Mouse (Mus musculus) spleen, adult 2 months (tissue): ENCODE measurements around the gene Rad51b. TPM values are rescaled to one million over a fixed set of nuclear protein-coding genes. Genes with fewer than 3 reads are reported as not detected.

ENCODE experiments used
- DNase-seq, 2 experiments: peaks; one replicate each; pipeline versions ENCODE4 v3.0.0 to v3.0.0-alpha.2; 2012 to 2021; ENCODE audit warnings: low spot score in 2 of 2, low read depth in 1 of 2
- H3K27ac ChIP-seq: fragments of 200-500 bp; 2 replicates; pipeline ENCODE4 v1.5.1; 2012; ENCODE audit warnings: low read length, inconsistent platforms; ENCODE audit not compliant: insufficient read depth
- H3K27me3 ChIP-seq: fragments of 200-500 bp; 2 replicates; pipeline ENCODE4 v1.6.1; 2012; ENCODE audit warnings: mild to moderate bottlenecking, moderate library complexity, low read length, inconsistent platforms; ENCODE audit not compliant: control insufficient read depth, insufficient read depth
- H3K36me3 ChIP-seq: fragments of 200-500 bp; 2 replicates; pipeline ENCODE4 v1.6.1; 2012; ENCODE audit warnings: mild to moderate bottlenecking, low read length, inconsistent platforms; ENCODE audit not compliant: control insufficient read depth, insufficient read depth
- H3K4me1 ChIP-seq: fragments of 200-500 bp; 2 replicates; pipeline ENCODE4 v1.6.1; 2011; ENCODE audit warnings: inconsistent platforms; ENCODE audit not compliant: control insufficient read depth, insufficient read depth, insufficient read length
- H3K4me3 ChIP-seq: fragments of 200-500 bp; 2 replicates; pipeline ENCODE4 v1.5.1; 2011; ENCODE audit warnings: mild to moderate bottlenecking, inconsistent platforms; ENCODE audit not compliant: insufficient read depth, insufficient read length; ENCODE audit errors: extremely low read depth
- CTCF ChIP-seq: fragments of 200-500 bp; IDR thresholded peaks from 2 replicates; pipeline ENCODE4 v1.5.1; 2011; ENCODE audit warnings: mild to moderate bottlenecking, inconsistent platforms; ENCODE audit not compliant: insufficient read depth, insufficient read length, insufficient replicate concordance; ENCODE audit errors: extremely low read depth
- POLR2A ChIP-seq: fragments of 200-500 bp; IDR thresholded peaks from 2 replicates; pipeline ENCODE4 v1.6.1; 2011; ENCODE audit warnings: low read depth, low read length, inconsistent platforms
- WGBS: fragments of 180-500 bp; shearing (Covaris S2); methylation state at CpG from one replicate; pipeline ENCODE4 v1.1.7; 2018; 5-methylcytosine and 5-hydroxymethylcytosine counted together
- polyA plus RNA-seq: library from polyadenylated mRNA; depleted of rRNA; stranded (reverse); fragments of >200 nt; gene quantifications from 2 replicates; pipeline ENCODE4 v1.2.3, GENCODE M21; 2012

Rad51b gene
- polyA plus RNA-seq, 1 experiment: 0.26 TPM

DNA sequence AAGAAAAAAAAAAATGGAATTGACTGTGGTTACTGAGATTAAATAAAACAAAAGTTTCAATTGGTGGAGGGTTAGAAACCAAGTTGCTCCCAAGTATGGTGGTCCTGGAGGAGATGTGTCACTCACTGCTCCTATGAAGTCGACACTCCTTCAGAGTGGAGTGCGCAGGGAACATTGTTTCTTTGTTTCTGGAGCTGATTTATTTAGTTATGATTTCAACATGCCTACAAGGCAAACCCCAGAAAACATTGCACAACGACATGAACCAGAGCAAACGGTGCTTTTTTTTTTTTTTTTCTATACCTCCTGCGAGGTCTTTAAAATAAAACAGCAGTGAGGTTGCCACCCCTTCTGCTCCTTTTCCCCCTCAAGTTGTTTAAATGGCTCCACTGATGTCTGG lies 75.6 kb downstream of the Rad51b start:
- H3K4me1 ChIP-seq: no peaks in the 10 kb centered on the region
- TF ChIP-seq POLR2A (no peak), CTCF (no peak)
- no peak overlapping the region for H3K4me3 ChIP-seq
- DNase-seq: no peak
- no peak overlapping the region for H3K27ac ChIP-seq
- 86% methylated on average over 5 of the region's 5 CpGs for WGBS
- no peaks in the 10 kb centered on the region for H3K36me3 ChIP-seq
- H3K27me3 ChIP-seq: no peaks in the 10 kb centered on the region

DNA sequence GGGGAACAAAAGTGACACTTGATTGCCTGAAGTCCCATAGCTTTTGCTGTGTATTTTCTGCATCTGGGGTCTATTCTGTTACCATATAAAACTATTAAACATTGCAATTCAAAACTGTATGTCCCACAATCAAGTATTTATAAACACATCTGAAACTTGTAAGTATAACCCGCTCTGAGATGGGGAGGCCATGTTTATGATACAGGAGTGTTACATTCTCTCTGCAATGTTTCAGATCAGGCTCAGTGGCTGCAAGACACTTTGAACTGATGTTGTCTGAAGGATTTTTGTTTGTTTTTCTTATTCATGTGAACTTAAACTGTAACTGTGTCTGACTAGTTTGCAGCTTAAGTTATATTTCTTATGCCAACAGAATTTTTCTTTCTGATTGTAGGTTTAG lies 80.3 kb downstream of the Rad51b start:
- Histone ChIP-seq H3K36me3 (no peaks in the 10 kb centered on the region), H3K27ac (no peak overlapping the region), H3K4me1 (peaks cover 2% of the 10 kb centered on the region; the same call in 1 of the 2 replicates), H3K4me3 (no peak overlapping the region), H3K27me3 (no peaks in the 10 kb centered on the region)
- no peak for TF ChIP-seq POLR2A
- TF ChIP-seq CTCF: no peak
- no peak for DNase-seq
- 88% methylated on average over 1 of the region's 1 CpGs for WGBS

DNA sequence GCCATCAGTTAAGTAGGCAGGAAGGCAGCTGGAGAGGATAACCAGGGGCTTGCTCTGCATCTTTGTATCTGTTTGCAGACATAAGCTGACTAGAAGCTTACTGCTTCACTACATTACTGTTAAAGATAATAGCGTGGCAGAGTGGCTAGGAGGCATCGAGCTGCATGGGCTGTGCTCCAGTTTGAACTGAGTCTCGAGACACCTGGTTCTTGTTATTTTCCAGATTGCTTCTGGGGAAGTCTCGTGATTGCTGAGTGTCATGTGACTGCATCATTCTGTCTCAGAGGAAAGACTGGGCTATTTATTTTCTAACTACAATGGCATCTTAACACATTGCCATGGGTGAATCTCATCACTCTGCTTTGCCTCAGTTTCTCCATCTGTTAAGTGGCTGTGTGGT lies 80.8 kb downstream of the Rad51b start:
- H3K4me3 ChIP-seq: no peak overlapping the region
- no peak for TF ChIP-seq POLR2A
- TF ChIP-seq CTCF: no peak
- H3K27me3 ChIP-seq: no peaks in the 10 kb centered on the region
- H3K4me1 ChIP-seq: peaks cover 2% of the 10 kb centered on the region; the same call in 1 of the 2 replicates
- DNase-seq: no peak
- no peak overlapping the region for H3K27ac ChIP-seq
- H3K36me3 ChIP-seq: no peaks in the 10 kb centered on the region
- 67% methylated on average over 4 of the region's 4 CpGs for WGBS

DNA sequence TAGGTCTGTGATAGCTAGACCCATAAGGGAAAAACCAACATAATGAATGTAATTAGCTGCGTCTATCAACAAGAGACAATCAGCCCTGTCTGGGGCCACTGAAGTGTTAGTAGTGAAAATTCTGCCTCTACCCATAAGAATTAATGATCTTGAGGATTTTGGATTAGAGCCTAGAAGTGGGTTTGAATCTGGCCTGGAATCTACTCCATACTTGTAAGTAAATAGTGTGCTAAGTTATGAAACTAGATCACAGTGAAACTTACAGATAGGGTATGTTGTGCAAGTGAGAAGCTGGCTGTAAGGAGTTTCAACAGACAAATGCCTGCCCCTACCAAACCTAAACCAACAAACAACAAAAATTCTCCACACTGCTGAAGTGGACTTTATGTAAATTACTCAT lies 83.1 kb downstream of the Rad51b start:
- DNase-seq: no peak
- H3K4me1 ChIP-seq: peaks cover 2% of the 10 kb centered on the region; the same call in 1 of the 2 replicates
- H3K4me3 ChIP-seq: no peak overlapping the region
- H3K27me3 ChIP-seq: no peaks in the 10 kb centered on the region
- no peak overlapping the region for H3K27ac ChIP-seq
- TF ChIP-seq CTCF (no peak), POLR2A (no peak)
- 100% methylated on average over 1 of the region's 1 CpGs for WGBS
- H3K36me3 ChIP-seq: no peaks in the 10 kb centered on the region

DNA sequence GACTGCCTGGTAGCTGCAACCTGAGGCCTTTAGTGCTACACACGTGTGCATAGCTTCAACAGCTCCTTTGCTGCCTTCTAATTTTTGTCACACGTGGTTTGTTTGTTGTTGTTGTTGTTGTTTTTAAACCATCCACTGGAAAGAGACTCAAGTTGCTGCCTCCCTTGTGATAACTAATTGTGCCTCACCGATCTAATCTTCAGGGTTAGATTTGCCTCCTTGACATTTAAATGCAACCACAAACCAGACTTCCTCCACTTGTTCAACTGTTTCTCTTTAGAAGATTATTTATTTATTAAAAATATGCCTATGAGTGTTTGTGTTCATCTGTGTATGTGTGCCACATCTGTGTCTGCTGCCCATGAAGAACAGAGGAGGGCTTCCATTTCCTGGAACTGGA lies 84.4 kb downstream of the Rad51b start:
- 43% methylated on average over 3 of the region's 3 CpGs for WGBS
- no peak overlapping the region for H3K27ac ChIP-seq
- H3K27me3 ChIP-seq: no peaks in the 10 kb centered on the region
- H3K4me3 ChIP-seq: no peak overlapping the region
- no peaks in the 10 kb centered on the region for H3K36me3 ChIP-seq
- no peak for DNase-seq
- H3K4me1 ChIP-seq: peaks cover 2% of the 10 kb centered on the region; the same call in 1 of the 2 replicates
- no peak for TF ChIP-seq CTCF
- no peak for TF ChIP-seq POLR2A

DNA sequence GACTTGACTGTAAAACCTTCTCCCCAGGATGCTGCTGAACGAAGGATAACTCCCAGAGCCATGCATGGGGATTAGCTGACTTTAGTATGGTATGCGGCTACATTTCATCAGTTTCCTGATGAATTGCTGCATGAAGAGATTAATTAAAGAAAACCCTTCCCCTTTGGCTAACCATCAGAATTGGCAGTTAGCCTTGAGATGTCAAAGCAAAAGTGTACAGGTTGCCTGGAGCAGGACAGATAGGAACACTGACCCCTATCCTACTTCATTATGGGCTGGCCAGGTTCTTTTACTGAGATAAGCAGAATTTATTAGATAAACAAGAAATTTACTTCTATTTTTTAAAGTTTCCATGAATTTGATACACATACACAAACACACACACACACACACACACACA lies 85.3 kb downstream of the Rad51b start:
- TF ChIP-seq POLR2A (no peak), CTCF (no peak)
- 76% methylated on average over 2 of the region's 2 CpGs for whole genome bisulfite sequencing

DNA sequence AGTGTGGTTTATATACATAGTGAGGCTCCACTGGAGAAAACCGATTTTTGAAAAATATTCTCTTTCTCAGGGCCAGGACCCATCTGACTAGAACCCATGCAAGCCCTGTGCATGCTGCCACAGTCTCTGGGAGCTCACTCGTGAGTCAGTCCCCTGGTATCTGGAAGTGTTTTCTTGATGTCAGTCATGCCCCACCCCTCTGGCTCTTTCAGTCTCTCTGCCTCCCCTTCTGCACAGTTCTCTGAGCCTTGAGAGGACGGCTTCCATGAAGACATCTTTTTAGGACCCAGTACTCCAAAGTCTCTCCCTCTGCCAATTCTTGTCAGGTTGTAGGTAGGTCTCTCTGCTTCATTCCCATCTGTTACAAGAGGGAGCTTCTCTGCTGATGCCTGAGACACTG lies 86.5 kb downstream of the Rad51b start:
- no peak for DNase-seq
- 75% methylated on average over 3 of the region's 3 CpGs for WGBS
- H3K27me3 ChIP-seq: no peaks in the 10 kb centered on the region
- no peaks in the 10 kb centered on the region for H3K36me3 ChIP-seq
- H3K4me1 ChIP-seq: peaks cover 2% of the 10 kb centered on the region; the same call in 1 of the 2 replicates
- H3K27ac ChIP-seq: no peak overlapping the region
- TF ChIP-seq POLR2A (no peak), CTCF (no peak)
- H3K4me3 ChIP-seq: no peak overlapping the region

More for the DNA sequence above, 85.3 kb downstream of the Rad51b start:
- Histone ChIP-seq H3K27me3 (no peaks in the 10 kb centered on the region), H3K36me3 (no peaks in the 10 kb centered on the region), H3K4me1 (peaks cover 2% of the 10 kb centered on the region; the same call in 1 of the 2 replicates), H3K4me3 (no peak overlapping the region), H3K27ac (no peak overlapping the region)
- no peak for DNase-seq
